Mouse (Mus musculus) gastrocnemius, postnatal 14 days (tissue): ENCODE data around the gene B4galnt4. TPM values are rescaled to one million over a fixed set of nuclear protein-coding genes. Genes with fewer than 3 reads are reported as not detected.

Experiments
- DNase-seq: peaks from one replicate; pipeline ENCODE4 v3.0.0; 2021; ENCODE audit warnings: mixed read lengths
- intact Hi-C: fragments of 180-260 bp; cut with DNase I; formaldehyde crosslinking; loops from one replicate; pipeline ENCODE4 v1.15.1; 2025; ENCODE audit warnings: low total_unique reads
- total RNA-seq, 2 experiments: library from RNA; stranded (reverse); gene quantifications; 2 replicates each; pipeline ENCODE4 v1.2.3; 2021

Gene B4galnt4
- total RNA-seq, 2 experiments from 2014 or later, result 0.23 TPM; not detected in 1

GRCm38 (mm10) chr7:141099911-141100691 is 39.2 kb downstream of the B4galnt4 start, which contains the start of gene Sigirr:
TSS of gene Sigirr (minus strand) at chr7:141100572.
- DNase-seq, result no peak
- intact Hi-C loops, result no loop called here

DNA sequence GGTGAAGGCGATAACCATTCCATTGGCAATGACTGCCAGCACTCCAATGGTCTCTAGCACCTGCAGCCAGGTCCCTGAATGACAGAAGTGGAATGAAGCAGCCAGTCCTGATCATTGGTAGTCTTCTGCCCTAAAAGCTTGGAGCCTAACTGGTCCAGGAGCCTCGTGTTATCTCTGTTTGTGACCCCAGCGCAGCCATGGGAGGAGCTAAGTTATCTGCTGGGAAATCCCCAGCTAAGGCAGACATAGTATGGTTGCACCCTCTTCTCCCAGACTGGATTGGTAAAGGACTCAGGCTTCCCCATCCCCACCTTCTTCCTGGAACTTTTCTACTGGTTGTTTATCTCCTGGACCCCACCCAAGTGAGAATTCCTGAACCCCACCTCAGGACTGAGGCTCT is 42.3 kb downstream of the B4galnt4 start:
- intact Hi-C loops, result no loop called here
- no peak for DNase-seq

GRCm38 (mm10) chr7:141115874-141116273 is 55.0 kb downstream of the B4galnt4 start:
- intact Hi-C loops, result no loop called here
- no peak for DNase-seq

DNA sequence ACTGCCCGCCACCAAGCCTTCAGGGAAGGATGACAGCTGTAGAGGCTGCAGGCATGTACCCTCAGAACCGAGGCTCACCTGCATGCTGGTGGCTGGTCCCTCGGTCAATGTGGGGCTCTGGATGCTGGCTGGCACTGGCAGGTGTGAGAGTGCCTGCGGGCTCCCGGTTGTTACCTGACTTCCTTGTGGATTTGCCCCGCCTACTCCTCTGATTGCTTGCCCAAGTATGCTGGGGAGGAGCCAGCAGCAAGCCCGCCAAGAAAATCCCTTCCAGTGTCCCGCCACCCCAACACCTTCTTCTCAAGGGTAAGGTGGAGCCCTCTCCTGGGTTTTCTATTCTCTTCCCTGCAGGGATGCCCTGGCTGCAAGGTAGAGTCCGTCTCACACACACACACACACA is 56.7 kb downstream of the B4galnt4 start, which contains the start of gene Ano9:
TSS of gene Ano9 (minus strand) at position 171 of the 400 bp plus-strand sequence.
- intact Hi-C loops, result no loop called here
- DNase-seq, result no peak

GRCm38 (mm10) chr7:141119487-141119886 is 58.6 kb downstream of the B4galnt4 start:
- DNase-seq, result no peak
- intact Hi-C loops, result no loop called here

- intact Hi-C loops, result no loop called here
- no peak for DNase-seq
These were observed 59.7 kb downstream of the B4galnt4 start for GRCm38 (mm10) chr7:141120605-141121004.

DNA sequence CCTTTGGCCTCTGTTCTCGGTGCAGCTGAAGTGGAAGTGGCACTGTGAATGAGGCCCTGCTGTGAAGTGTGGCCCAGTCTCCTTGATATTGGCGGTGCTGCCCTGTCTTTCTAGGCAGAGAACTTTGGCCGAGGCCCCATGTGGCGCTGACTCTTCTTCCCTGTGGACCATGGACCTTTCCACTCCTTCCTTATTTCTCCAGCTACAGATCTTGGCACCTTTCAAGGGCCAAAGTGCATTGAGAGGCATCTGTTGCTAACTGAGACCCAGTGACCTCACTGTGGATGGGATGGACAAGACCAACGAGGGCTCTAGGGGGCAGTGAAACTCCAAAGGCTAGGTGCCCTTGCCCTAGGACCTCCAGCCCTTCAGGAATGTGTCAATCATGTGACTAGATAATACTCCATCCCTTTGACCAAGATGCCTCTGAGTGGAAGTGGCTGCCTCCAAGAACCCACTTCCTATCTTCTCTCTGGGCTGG is 60.2 kb downstream of the B4galnt4 start:
- intact Hi-C loops, result no loop called here
- no peak for DNase-seq

Other genes starting within 250 kb of the B4galnt4 start
- not detected for gene Zfp941, start 238.9 kb upstream of the B4galnt4 start, total RNA-seq
- not detected for gene Urah, start 226.1 kb upstream of the B4galnt4 start, total RNA-seq
- gene Scgb1c1, start 215.6 kb upstream of the B4galnt4 start, total RNA-seq, result not detected
- not detected for gene Odf3, start 213.3 kb upstream of the B4galnt4 start, total RNA-seq
- not detected for gene Gm45785, start 204.8 kb upstream of the B4galnt4 start, total RNA-seq
- gene Ric8a, start 204.1 kb upstream of the B4galnt4 start, total RNA-seq, result 10 to 100 TPM; 13.9 to 16.2 TPM
- gene Bet1l, start 203.5 kb upstream of the B4galnt4 start, total RNA-seq, result 10 to 100 TPM in 1 of 2 experiments, 1 to 10 TPM in 1; 8.3 to 11.1 TPM
- 10 to 100 TPM; 93.5 to 94.2 TPM for gene Psmd13, start 179.1 kb upstream of the B4galnt4 start, total RNA-seq
- 10 to 100 TPM; 19.5 to 24.7 TPM for gene Sirt3, start 178.8 kb upstream of the B4galnt4 start, total RNA-seq
- gene Cox8b, start 160.7 kb upstream of the B4galnt4 start, total RNA-seq, result 1,000 to 10,000 TPM; 1,269 to 1,458 TPM
- gene Nlrp6, start 140.2 kb upstream of the B4galnt4 start, total RNA-seq, result not detected
- 1 to 10 TPM; 6.7 to 6.9 TPM for gene Pgghg, start 119.7 kb upstream of the B4galnt4 start, total RNA-seq
- gene Ifitm5, start 110.8 kb upstream of the B4galnt4 start, total RNA-seq, result not detected
- not detected for gene Gm45717, start 105.2 kb upstream of the B4galnt4 start, total RNA-seq
- gene Ifitm2, start 105.1 kb upstream of the B4galnt4 start, total RNA-seq, result 100 to 1,000 TPM in 1 of 2 experiments, 10 to 100 TPM in 1; 83.9 to 105 TPM
- gene Ifitm1, start 93.9 kb upstream of the B4galnt4 start, total RNA-seq, result 1 to 10 TPM; 1.3 to 1.4 TPM
- 10 to 100 TPM; 44.9 to 54.0 TPM for gene Ifitm3, start 50.3 kb upstream of the B4galnt4 start, total RNA-seq
- not detected for gene Ifitm6, start 43.2 kb upstream of the B4galnt4 start, total RNA-seq
- not detected for gene Gm17387, start 32.0 kb upstream of the B4galnt4 start, total RNA-seq
- gene Pkp3, start 17.1 kb downstream of the B4galnt4 start, total RNA-seq, result not detected
- gene Sigirr, start 39.5 kb downstream of the B4galnt4 start, total RNA-seq, result 1 to 10 TPM; 2.8 to 3.2 TPM
- not detected for gene Ano9, start 56.7 kb downstream of the B4galnt4 start, total RNA-seq
- gene Ptdss2, start 61.3 kb downstream of the B4galnt4 start, total RNA-seq, result 10 to 100 TPM; 15.5 to 21.9 TPM
- 10 to 100 TPM; 48.4 to 50.3 TPM for gene Rnh1, start 111.8 kb downstream of the B4galnt4 start, total RNA-seq
- 100 to 1,000 TPM; 193 to 209 TPM for gene Hras, start 132.9 kb downstream of the B4galnt4 start, total RNA-seq
- 1 to 10 TPM; 2.2 to 2.4 TPM for gene Lrrc56, start 133.1 kb downstream of the B4galnt4 start, total RNA-seq
- not detected for gene Lmntd2, start 153.0 kb downstream of the B4galnt4 start, total RNA-seq
- gene Rassf7, start 154.8 kb downstream of the B4galnt4 start, total RNA-seq, result 1 to 10 TPM in 1 of 2 experiments, under 1 TPM in 1; 0.62 to 1.2 TPM
- 10 to 100 TPM; 23.2 to 24.4 TPM for gene Phrf1, start 167.7 kb downstream of the B4galnt4 start, total RNA-seq
- 1 to 10 TPM in 1 of 2 experiments, under 1 TPM in 1; 0.82 to 1.1 TPM for gene Irf7, start 205.4 kb downstream of the B4galnt4 start, total RNA-seq
- under 1 TPM; 0.44 to 0.59 TPM for gene Cdhr5, start 215.7 kb downstream of the B4galnt4 start, total RNA-seq
- 1 to 10 TPM in 1 of 2 experiments, under 1 TPM in 1; 0.92 to 1.0 TPM for gene Sct, start 218.0 kb downstream of the B4galnt4 start, total RNA-seq
- gene Drd4, start 230.9 kb downstream of the B4galnt4 start, total RNA-seq, result under 1 TPM; 0.31 to 0.33 TPM